Mouse (Mus musculus): Measurements from ENCODE around the gene Kcnd3.

Kcnd3 gene

GRCm38 (mm10) chr3:105466538-105466937, 14.4 kb downstream of the Kcnd3 start:
- DNase-seq: no peak

- no peak for DNase-seq
These were observed 20.4 kb downstream of the Kcnd3 start for GRCm38 (mm10) chr3:105472564-105472963.

- no peak for DNase-seq
These were observed 24.3 kb downstream of the Kcnd3 start for GRCm38 (mm10) chr3:105476408-105476807.

GRCm38 (mm10) chr3:105478876-105479275, 26.7 kb downstream of the Kcnd3 start:
- no peak for DNase-seq

- DNase-seq: no peak
These were observed 29.3 kb downstream of the Kcnd3 start for GRCm38 (mm10) chr3:105481419-105481818.

- DNase-seq: no peak
These were observed 31.5 kb downstream of the Kcnd3 start for GRCm38 (mm10) chr3:105483651-105484052.

- DNase-seq: no peak
These were observed 35.0 kb downstream of the Kcnd3 start for GRCm38 (mm10) chr3:105487171-105487570.

- no peak for DNase-seq
These were observed 37.5 kb downstream of the Kcnd3 start for GRCm38 (mm10) chr3:105489607-105490006.

- no peak for DNase-seq
These were observed 42.8 kb downstream of the Kcnd3 start for GRCm38 (mm10) chr3:105494886-105495285.

GRCm38 (mm10) chr3:105496216-105496615, 44.1 kb downstream of the Kcnd3 start:
- no peak for DNase-seq

- no peak for DNase-seq
These were observed 44.8 kb downstream of the Kcnd3 start for GRCm38 (mm10) chr3:105496935-105497334.

GRCm38 (mm10) chr3:105501071-105501470, 48.9 kb downstream of the Kcnd3 start:
- no peak for DNase-seq

- no peak for DNase-seq
These were observed 52.1 kb downstream of the Kcnd3 start for GRCm38 (mm10) chr3:105504272-105504671.

- no peak for DNase-seq
These were observed 53.2 kb downstream of the Kcnd3 start for GRCm38 (mm10) chr3:105505161-105505872.

- DNase-seq: no peak
These were observed 53.7 kb downstream of the Kcnd3 start for GRCm38 (mm10) chr3:105505873-105506170.

- DNase-seq: no peak
These were observed 54.5 kb downstream of the Kcnd3 start for GRCm38 (mm10) chr3:105506592-105506991.

GRCm38 (mm10) chr3:105509321-105509720, 57.2 kb downstream of the Kcnd3 start:
- DNase-seq: no peak

- DNase-seq: no peak
These were observed 59.7 kb downstream of the Kcnd3 start for GRCm38 (mm10) chr3:105511836-105512235.

- DNase-seq: no peak
These were observed 62.1 kb downstream of the Kcnd3 start for GRCm38 (mm10) chr3:105514215-105514614.

- no peak for DNase-seq
These were observed 62.9 kb downstream of the Kcnd3 start for GRCm38 (mm10) chr3:105515035-105515434.

- DNase-seq: no peak
These were observed 63.5 kb downstream of the Kcnd3 start for GRCm38 (mm10) chr3:105515640-105516039.

GRCm38 (mm10) chr3:105520446-105520845, 68.3 kb downstream of the Kcnd3 start:
- DNase-seq: no peak

- DNase-seq: no peak
These were observed 69.1 kb downstream of the Kcnd3 start for GRCm38 (mm10) chr3:105521178-105521631.

GRCm38 (mm10) chr3:105521639-105522038, 69.5 kb downstream of the Kcnd3 start:
- no peak for DNase-seq

- no peak for DNase-seq
These were observed 76.7 kb downstream of the Kcnd3 start for GRCm38 (mm10) chr3:105528860-105529259.
